Mouse (Mus musculus): ENCODE results near the gene Mmd2. TPM values are rescaled to one million over a fixed set of nuclear protein-coding genes. Genes with fewer than 3 reads are reported as not detected.

Mmd2 gene
- polyA plus RNA-seq (2015; fragmentation: Nextera tagmentation; extraction: Ambion mirVana) = 34.1 and 34.8 TPM in 2 replicates

DNA sequence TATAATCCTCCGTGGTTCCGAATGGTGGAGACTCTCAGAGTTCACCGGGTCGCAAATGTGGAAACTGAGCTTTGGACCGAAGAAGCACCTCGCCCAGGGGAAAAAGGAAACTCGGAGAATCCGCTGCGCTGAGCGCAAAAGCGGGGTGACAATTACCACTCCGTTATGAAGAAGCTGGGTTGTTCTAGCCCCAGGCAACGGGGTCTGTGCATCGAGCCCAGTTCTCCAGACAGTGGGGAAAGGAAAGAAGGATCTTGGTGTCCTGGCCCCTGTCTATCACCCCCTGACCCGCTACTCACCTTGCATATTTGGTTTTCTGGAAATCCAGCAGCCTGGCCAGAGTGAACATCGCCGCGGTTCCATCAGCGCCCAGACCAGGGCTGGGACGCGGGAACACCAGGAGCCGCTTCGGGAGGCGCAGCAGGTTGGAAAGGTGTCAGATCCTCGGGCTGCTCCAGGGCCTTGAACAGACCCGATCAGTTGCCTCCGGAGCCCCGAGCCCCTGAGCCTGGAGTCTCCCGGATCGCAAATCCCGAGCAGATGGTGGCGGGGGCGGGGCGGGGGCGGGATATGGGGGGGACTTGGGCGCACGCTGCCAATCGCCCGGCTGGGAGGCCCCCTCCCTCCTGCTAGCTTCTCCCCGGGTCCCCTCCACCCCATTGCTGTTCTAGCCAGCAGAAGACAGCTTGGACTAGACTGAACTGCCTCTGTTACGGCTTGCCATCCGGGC, at the start of gene Mmd2:
Gene Mmd2 (minus strand): TSS at position 542 of the 730 bp plus-strand sequence.
- H3K9me3 ChIP-seq = no peaks in the 10 kb centered on the region
- ATAC-seq (ENCODE audit: low FRiP score) = peak; percentile 82
- no peaks in the 10 kb centered on the region for H3K36me3 ChIP-seq
- peaks cover 14% of the 10 kb centered on the region for H3K4me1 ChIP-seq (replicated peaks)
- peaks cover 27% of the 10 kb centered on the region; the same call in 1 of the 2 replicates for H3K27me3 ChIP-seq
- H3K4me3 ChIP-seq = peak within 1 kb of the TSS; percentile 48
- peak within 1 kb of the TSS; percentile 75 for H3K9ac ChIP-seq
- peak within 1 kb of the TSS; percentile 61; the same call in 1 of the 2 replicates for H3K27ac ChIP-seq
- WGBS = 2% methylated on average over 40 of the region's 42 CpGs
- peak within 1 kb of the TSS; percentile 78 for H3K4me2 ChIP-seq

DNA sequence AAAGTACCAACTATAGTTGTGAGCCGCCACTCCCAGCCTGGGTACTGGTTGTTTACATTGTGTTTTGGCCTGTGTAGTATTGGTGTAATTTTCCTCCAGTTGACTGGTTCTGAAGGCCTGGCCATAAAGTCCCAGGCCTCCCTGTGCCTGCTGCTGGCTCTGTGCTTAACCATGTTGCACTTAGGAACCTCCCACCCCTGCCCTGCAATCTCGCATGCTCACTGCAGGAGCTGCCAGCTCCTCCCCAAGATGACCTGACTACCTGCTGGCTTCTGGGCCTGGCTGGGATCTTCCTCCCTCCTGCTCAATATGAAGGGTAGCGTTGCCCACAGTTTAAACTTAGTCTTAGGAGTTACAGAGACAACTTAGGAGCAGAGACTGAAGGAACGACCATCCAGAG, 43.7 kb upstream of the Mmd2 start:
- WGBS = 80% methylated on average over 4 of the region's 4 CpGs

DNA sequence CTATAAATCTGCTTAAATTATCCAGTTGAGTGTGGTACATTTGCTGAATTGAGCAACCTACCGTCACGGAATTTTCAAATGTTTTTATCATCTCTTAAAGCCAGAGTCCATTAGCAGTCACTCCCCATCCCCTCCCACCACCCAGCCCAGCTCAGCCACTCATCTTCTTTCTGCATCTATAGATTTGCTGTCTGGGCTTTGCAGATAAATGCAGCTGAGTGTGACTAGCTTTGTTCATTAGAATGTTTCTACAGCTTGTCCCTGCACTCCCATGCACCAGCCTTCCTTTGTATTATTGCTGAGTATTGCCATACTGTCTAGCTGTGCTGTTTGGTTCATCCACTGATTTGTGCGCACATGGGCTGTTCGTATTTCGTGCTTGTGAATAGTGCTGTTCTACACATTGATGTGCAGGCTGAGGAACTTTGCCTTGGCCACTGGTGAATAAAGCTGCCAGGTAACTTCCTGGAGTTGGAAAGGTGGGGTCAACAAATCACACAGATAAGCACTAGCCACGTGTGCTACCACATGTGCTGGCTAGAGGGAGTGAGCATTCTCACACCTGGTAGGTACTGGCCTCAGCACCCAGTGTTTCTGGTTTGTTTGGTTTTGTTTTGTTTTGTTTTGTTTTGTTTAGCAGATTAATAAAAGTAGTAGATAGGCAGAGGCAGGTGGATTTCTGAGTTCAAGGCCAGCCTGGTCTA, 42.3 kb upstream of the Mmd2 start:
- Histone ChIP-seq H3K9ac (0 out of 2 replicates have a peak overlapping the region, but pooled peaks have one; percentile 19), H3K9me3 (no peaks in the 10 kb centered on the region), H3K36me3 (peaks cover 17% of the 10 kb centered on the region), H3K4me3 (no peak overlapping the region), H3K27ac (peak overlapping the region; percentile 52), H3K4me2 (no peak overlapping the region), H3K4me1 (replicated peaks) (peaks cover 38% of the 10 kb centered on the region), H3K27me3 (no peaks in the 10 kb centered on the region)
- ATAC-seq (ENCODE audit: low FRiP score) = no peak
- 72% methylated on average over 6 of the region's 6 CpGs for WGBS

More for the DNA sequence above, 43.7 kb upstream of the Mmd2 start:
- H3K4me2 ChIP-seq = no peak overlapping the region
- peaks cover 38% of the 10 kb centered on the region for H3K4me1 ChIP-seq (replicated peaks)
- H3K36me3 ChIP-seq = peaks cover 25% of the 10 kb centered on the region
- H3K27me3 ChIP-seq = no peaks in the 10 kb centered on the region
- H3K27ac ChIP-seq = no peak overlapping the region
- no peak overlapping the region for H3K9ac ChIP-seq
- H3K4me3 ChIP-seq = no peak overlapping the region
- no peak for ATAC-seq (ENCODE audit: low FRiP score)
- no peaks in the 10 kb centered on the region for H3K9me3 ChIP-seq

DNA sequence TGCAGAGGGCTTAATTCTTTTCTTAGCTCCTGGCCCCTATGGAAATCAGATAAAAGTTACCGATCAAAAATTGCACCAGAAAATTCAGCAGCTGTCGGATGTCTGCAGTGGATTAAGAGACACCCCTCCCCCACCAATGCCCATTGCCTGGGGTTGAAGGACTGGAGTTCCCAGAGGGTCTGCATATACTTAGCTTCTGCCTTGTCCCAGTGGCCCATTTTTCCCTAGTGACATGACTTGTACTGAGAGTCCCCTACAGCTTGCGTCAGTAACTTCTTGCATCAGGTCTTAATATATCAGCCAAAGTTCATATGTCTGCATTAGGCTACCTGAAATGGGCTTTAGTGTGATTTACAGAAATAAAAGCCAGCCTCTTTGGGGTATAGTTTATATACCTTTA, 41.8 kb upstream of the Mmd2 start:
- H3K27ac ChIP-seq = peak overlapping the region; percentile 36

DNA sequence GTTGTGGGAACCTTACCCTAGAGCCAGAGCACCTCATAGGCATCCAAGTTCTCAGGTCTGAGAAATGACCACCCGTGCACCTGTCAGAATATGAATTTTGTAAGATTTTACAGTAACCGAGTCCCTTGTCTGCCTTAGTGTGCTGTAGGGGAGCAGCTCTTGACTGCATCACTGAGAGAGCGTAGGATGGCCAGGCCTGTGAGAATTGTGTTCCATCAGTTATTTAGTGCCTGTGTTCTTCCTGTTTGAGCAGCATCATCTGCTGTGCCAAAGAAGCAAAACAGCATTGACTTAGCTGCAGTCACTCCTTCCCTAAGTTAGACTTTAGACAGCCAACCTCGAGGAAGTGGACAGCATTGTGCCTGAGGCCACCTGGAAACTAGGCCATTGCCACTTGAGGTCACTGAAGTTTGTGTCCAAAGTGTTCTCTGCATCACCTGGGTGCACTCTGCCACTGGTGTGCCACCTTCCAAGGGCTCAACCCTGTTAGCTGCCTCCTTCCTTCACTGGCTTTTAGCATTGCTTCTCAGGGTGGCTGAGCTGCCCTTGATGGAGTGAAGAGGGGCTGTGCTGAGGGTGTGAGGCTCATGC, 41.0 kb upstream of the Mmd2 start:
- Histone ChIP-seq H3K9me3 (no peaks in the 10 kb centered on the region), H3K9ac (peak overlapping the region; percentile 29; the same call in 1 of the 2 replicates), H3K27ac (peak overlapping the region; percentile 36; the same call in 1 of the 2 replicates), H3K4me2 (no peak overlapping the region), H3K27me3 (no peaks in the 10 kb centered on the region), H3K4me1 (replicated peaks) (peaks cover 38% of the 10 kb centered on the region), H3K36me3 (peaks cover 14% of the 10 kb centered on the region), H3K4me3 (no peak overlapping the region)
- ATAC-seq (ENCODE audit: low FRiP score) = no peak
- 88% methylated on average over 4 of the region's 4 CpGs for WGBS

More for the DNA sequence above, 41.8 kb upstream of the Mmd2 start:
- no peak for ATAC-seq (ENCODE audit: low FRiP score)
- Histone ChIP-seq H3K36me3 (peaks cover 12% of the 10 kb centered on the region; the same call in 1 of the 2 replicates), H3K4me1 (replicated peaks) (peaks cover 38% of the 10 kb centered on the region), H3K27me3 (no peaks in the 10 kb centered on the region), H3K9me3 (no peaks in the 10 kb centered on the region), H3K9ac (peak overlapping the region; percentile 29; the same call in 1 of the 2 replicates), H3K4me2 (no peak overlapping the region), H3K4me3 (no peak overlapping the region)
- WGBS = 33% methylated on average over 3 of the region's 3 CpGs

DNA sequence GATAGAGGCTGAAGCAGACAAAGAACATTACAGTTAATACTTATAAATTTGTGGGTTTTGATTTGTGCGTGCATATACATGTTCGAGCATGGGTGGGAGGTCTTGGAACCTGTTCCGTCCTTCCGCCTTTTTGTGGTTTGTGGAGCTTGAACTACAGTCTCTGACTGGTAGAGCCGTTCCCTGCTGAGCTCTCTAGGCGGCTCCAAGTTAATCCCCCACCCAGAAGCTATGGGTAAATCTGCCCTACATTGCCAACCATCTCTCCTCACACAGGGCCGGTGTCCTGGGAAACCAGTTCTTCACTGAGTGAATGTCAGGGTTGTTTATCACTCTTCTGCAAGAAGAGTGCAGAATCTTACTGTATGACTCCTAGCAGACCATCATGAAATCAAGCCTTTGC, 39.6 kb upstream of the Mmd2 start:
- Histone ChIP-seq H3K27ac (0 out of 2 replicates have a peak overlapping the region, but pooled peaks have one; percentile 3), H3K36me3 (peaks cover 21% of the 10 kb centered on the region), H3K9ac (no peak overlapping the region), H3K4me2 (no peak overlapping the region), H3K9me3 (no peaks in the 10 kb centered on the region), H3K4me1 (replicated peaks) (peaks cover 38% of the 10 kb centered on the region), H3K27me3 (no peaks in the 10 kb centered on the region), H3K4me3 (no peak overlapping the region)
- WGBS = 75% methylated on average over 7 of the region's 7 CpGs
- ATAC-seq (ENCODE audit: low FRiP score) = no peak

DNA sequence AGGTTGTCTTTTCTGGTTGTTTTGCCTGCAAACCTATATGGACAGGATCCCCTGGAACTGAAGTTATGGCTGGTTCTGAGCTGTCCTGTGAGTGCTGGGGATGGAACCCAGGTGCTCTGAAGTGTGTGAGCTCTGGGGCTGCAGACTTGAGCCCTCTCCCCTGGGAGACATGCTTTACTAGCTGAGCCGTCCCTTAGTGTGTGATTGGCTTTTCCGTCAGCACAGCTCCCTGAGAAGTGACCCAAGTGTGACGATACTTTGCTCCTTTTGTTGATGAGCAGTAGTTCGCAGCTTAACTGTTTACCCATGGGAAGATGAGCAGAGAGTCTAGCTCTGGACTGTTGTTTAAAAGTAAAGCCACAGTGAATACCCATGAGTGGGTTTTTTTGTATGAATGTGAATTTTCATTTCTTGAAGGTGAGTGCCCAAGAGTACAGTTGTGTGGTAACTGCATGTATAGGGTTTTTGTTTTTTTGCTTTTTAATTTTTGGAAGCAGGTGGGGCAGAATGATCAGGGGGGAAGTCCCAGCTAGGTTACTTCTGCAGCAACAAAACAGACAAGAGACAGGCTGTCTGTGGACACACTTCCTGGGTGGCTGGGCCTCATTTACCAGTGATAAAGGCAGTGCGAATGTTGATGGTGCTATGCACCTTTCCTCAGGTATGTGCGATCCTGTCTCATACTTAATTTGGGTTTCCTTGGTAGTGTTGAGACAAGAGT, 32.9 kb upstream of the Mmd2 start:
- no peaks in the 10 kb centered on the region for H3K9me3 ChIP-seq
- 74% methylated on average over 6 of the region's 6 CpGs for WGBS
- ATAC-seq (ENCODE audit: low FRiP score) = no peak

DNA sequence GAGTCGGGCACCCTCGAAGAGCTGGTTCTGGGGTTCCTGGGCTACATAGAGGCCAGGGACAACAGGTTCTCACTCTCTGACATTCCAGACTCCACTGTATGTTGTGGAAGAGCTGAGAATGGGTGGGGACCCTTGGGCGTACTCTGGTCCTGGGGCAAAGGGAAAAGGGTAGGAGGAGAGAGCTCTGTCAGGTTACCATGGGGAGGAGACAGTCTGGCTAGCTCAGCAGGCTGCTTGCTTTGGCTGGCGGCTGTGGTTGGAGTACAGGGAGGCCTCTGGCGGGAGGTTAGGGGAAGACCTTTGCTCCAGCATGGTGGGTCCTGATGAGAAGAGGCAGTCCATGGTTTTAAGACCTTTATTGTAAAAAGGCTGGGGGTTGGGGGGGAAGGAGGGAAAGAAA, 31.5 kb upstream of the Mmd2 start:
- H3K36me3 ChIP-seq = peaks cover 56% of the 10 kb centered on the region
- H3K27ac ChIP-seq = no peak overlapping the region
- no peak for ATAC-seq (ENCODE audit: low FRiP score)
- H3K9ac ChIP-seq = no peak overlapping the region
- no peaks in the 10 kb centered on the region for H3K27me3 ChIP-seq
- H3K4me2 ChIP-seq = no peak overlapping the region
- H3K9me3 ChIP-seq = no peaks in the 10 kb centered on the region
- H3K4me3 ChIP-seq = no peak overlapping the region
- 81% methylated on average over 5 of the region's 5 CpGs for WGBS
- 0 out of 2 replicates have a peak, but pooled peaks cover 5% of the 10 kb centered on the region for H3K4me1 ChIP-seq (replicated peaks)

More for the DNA sequence above, 32.9 kb upstream of the Mmd2 start:
- H3K36me3 ChIP-seq = peaks cover 51% of the 10 kb centered on the region
- no peaks in the 10 kb centered on the region for H3K27me3 ChIP-seq
- 0 out of 2 replicates have a peak, but pooled peaks cover 5% of the 10 kb centered on the region for H3K4me1 ChIP-seq (replicated peaks)
- no peak overlapping the region for H3K4me3 ChIP-seq
- no peak overlapping the region for H3K9ac ChIP-seq
- no peak overlapping the region for H3K4me2 ChIP-seq
- H3K27ac ChIP-seq = no peak overlapping the region

DNA sequence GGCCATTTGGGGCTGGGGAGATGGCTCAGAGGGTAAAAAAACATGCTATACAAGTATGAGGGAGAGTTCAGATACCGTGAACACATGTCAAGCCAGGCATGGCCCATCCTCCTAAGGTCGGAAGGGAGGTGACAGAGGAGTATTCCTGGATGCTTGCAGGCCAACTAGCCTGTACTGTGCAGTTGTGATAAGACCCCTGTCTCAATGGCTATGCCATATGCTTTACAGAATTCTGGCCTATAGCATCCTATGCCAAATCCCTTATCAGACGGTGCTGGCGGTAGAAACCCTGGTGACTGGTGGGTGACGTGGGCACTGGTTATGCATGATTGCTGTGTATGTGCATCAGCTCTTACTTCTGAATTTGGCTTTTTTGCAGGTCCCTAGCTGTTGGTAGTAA, 29.2 kb upstream of the Mmd2 start:
- Histone ChIP-seq H3K4me3 (no peak overlapping the region), H3K36me3 (peaks cover 58% of the 10 kb centered on the region), H3K9ac (no peak overlapping the region), H3K27ac (no peak overlapping the region), H3K27me3 (no peaks in the 10 kb centered on the region), H3K4me2 (no peak overlapping the region), H3K4me1 (replicated peaks) (0 out of 2 replicates have a peak, but pooled peaks cover 5% of the 10 kb centered on the region), H3K9me3 (no peaks in the 10 kb centered on the region)
- no peak for ATAC-seq (ENCODE audit: low FRiP score)
- 92% methylated on average over 5 of the region's 5 CpGs for WGBS

DNA sequence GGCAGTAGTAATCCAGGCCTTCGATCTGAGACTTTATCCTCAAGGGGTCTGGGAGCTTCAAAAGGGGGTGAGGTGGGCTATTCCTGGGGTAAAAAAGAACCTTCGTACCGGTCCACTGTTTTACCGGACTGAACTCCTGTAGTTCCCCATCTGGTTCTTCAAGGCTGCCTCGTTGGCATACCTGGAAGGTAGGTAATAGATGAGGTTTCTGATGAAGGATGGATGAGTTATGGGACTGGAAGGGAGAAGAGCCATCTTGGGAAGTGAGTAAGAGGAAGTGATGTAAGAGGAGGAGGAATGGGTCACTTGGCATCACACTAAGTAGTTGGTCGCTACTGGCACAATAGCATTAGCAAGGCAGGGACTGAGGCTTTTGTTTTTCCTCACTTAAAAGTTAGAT, 21.6 kb upstream of the Mmd2 start:
- no peaks in the 10 kb centered on the region for H3K27me3 ChIP-seq
- 14% methylated on average over 6 of the region's 6 CpGs for WGBS
- no peak for ATAC-seq (ENCODE audit: low FRiP score)
- H3K4me1 ChIP-seq (replicated peaks) = peaks cover 20% of the 10 kb centered on the region
- H3K9me3 ChIP-seq = no peaks in the 10 kb centered on the region
- H3K27ac ChIP-seq = no peak overlapping the region; the same call in 1 of the 2 replicates
- H3K36me3 ChIP-seq = peaks cover 16% of the 10 kb centered on the region
- H3K4me2 ChIP-seq = peak overlapping the region; percentile 96
- peak overlapping the region; percentile 98 for H3K4me3 ChIP-seq
- peak overlapping the region; percentile 98 for H3K9ac ChIP-seq

DNA sequence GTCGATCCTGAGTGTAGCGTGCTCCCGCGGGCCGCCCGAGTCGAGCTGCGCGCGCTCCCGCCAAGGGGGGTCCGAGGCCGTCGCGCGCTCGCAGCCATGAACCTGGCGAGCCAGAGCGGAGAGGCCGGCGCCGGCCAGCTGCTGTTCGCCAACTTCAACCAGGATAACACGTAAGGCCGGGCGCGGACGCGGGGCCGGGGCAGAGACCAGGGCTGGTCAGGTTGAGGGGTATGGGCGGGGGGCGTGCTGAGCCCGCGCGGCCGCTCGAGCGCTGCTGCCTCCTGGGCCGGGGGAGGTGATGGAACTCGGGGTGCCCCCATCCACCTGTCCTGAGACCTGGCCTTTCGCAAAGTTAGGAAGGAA, 21.0 kb upstream of the Mmd2 start:
- Histone ChIP-seq H3K9me3 (no peaks in the 10 kb centered on the region), H3K4me3 (peak overlapping the region; percentile 98), H3K27ac (peak overlapping the region; percentile 79), H3K4me2 (peak overlapping the region; percentile 96), H3K36me3 (peaks cover 16% of the 10 kb centered on the region), H3K4me1 (replicated peaks) (peaks cover 20% of the 10 kb centered on the region), H3K27me3 (no peaks in the 10 kb centered on the region), H3K9ac (peak overlapping the region; percentile 98)
- WGBS = under 1% methylated on average over 41 of the region's 41 CpGs
- ATAC-seq (ENCODE audit: low FRiP score) = peak; percentile 83

All from hindbrain, embryonic 13.5 days (tissue).